ENCODE assay signal across 16 mouse cellular contexts in the genomic region with DNA sequence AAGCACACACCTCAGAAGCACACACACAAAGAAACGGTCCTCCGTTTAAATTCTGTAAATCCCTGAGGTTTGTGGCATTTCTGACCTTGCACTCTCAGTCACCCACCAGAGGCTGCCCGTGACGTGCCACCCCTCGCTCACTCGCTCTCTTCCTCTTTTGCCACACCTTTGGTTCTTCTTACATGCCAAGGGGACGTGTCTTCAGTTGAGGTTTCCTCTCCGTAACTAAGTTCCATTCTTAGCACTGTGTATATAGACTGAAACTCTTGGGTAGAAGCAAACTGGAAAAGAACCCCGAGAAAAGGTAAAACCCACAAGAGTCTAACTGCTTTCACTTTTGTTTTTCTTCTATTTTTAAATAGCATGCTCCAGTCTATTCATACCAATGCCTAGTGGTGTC. TPM values are rescaled to one million over a fixed set of nuclear protein-coding genes. Genes with fewer than 3 reads are reported as not detected.
DNase-seq lines count a peak whose midpoint lies in the region; ATAC-seq and TF ChIP-seq lines count a peak whose summit lies in the region.
"Had no signal": no experiment of that assay in that cellular context is flagged by ENCODE, and none has a peak within 500 bp of the region (broad histone marks: within the 10 kb centered on the region; RNA-seq: fewer than 3 reads in every experiment).

No protein-coding gene starts in this region.

- peaks cover 5% of the 10 kb centered on the region; the same call in 1 of the 2 replicates for H3K4me1 ChIP-seq in liver, adult 2 months (ENCODE audit: control insufficient read depth, insufficient read depth, low read length)
- H3K4me1 ChIP-seq in liver, embryonic 11.5 days (replicated peaks; ENCODE audit: control insufficient read depth, insufficient read depth, low read length), result no peaks in the 10 kb centered on the region
- H3K4me1 ChIP-seq in small intestine, adult 2 months (ENCODE audit: control insufficient read depth, insufficient read depth, insufficient read length, low read length), result peaks cover 4% of the 10 kb centered on the region; the same call in 1 of the 2 replicates
- no peaks in the 10 kb centered on the region for H3K4me1 ChIP-seq in forebrain, embryonic 13.5 days
- H3K4me1 ChIP-seq: heart, embryonic 15.5 days; hindbrain, embryonic 15.5 days; limb, embryonic 13.5 days had no signal

- H3K4me2 ChIP-seq in liver, embryonic 11.5 days, result no peak overlapping the region
- H3K4me2 ChIP-seq in forebrain, embryonic 13.5 days, result no peak overlapping the region
- H3K4me2 ChIP-seq: heart, embryonic 15.5 days; hindbrain, embryonic 15.5 days; limb, embryonic 13.5 days had no signal

- peak overlapping the region; percentile 5; the same call in 1 of the 2 replicates for H3K4me3 ChIP-seq in liver, adult 2 months (ENCODE audit: insufficient read depth, low read depth, low read length)
- no peak overlapping the region for H3K4me3 ChIP-seq in liver, embryonic 11.5 days (ENCODE audit: low read depth, low read length)
- peak overlapping the region; percentile 51 for H3K4me3 ChIP-seq in small intestine, adult 2 months (ENCODE audit: low read depth, low read length)
- H3K4me3 ChIP-seq in forebrain, embryonic 13.5 days, result no peak overlapping the region
- H3K4me3 ChIP-seq: heart, embryonic 15.5 days; hindbrain, embryonic 15.5 days; limb, embryonic 13.5 days had no signal

- no peak for ATAC-seq in liver, embryonic 11.5 days (replicated peaks; ENCODE audit: low FRiP score)
- peak; percentile 99 for ATAC-seq in hematopoietic stem cell, adult 5-6 weeks (replicated peaks in 1 of 2; ENCODE audit: insufficient read depth in 1 of 2, low FRiP score in 2 of 2, low TSS enrichment in 1 of 2, low read depth in 1 of 2, poor library complexity in 2 of 2, severe bottlenecking in 2 of 2)
- ATAC-seq in forebrain, embryonic 13.5 days, result no peak
- ATAC-seq: lung, postnatal 0 days had no signal

- no peaks in the 10 kb centered on the region for H3K36me3 ChIP-seq in liver, adult 2 months (ENCODE audit: control insufficient read depth, insufficient read depth, low read length)
- H3K36me3 ChIP-seq in liver, embryonic 11.5 days (ENCODE audit: control insufficient read depth, insufficient read depth, low read length), result no peaks in the 10 kb centered on the region
- no peaks in the 10 kb centered on the region for H3K36me3 ChIP-seq in small intestine, adult 2 months (ENCODE audit: control insufficient read depth, insufficient read depth, low read length)
- H3K36me3 ChIP-seq in forebrain, embryonic 13.5 days (ENCODE audit: poor library complexity, severe bottlenecking), result no peaks in the 10 kb centered on the region
- H3K36me3 ChIP-seq: heart, embryonic 15.5 days; hindbrain, embryonic 15.5 days; limb, embryonic 13.5 days had no signal

- TF ChIP-seq POLR2A in liver, adult 2 months (IDR thresholded peaks at IDR 0.05; ENCODE audit: extremely low read depth, insufficient read depth, low read length), result no peak
- TF ChIP-seq POLR2A in small intestine, adult 2 months (IDR thresholded peaks at IDR 0.05; ENCODE audit: low read depth, low read length), result no peak

- no peak overlapping the region for H3K27ac ChIP-seq in liver, adult 2 months (replicated peaks; ENCODE audit: insufficient read depth, low read depth, low read length)
- H3K27ac ChIP-seq in liver, embryonic 11.5 days (ENCODE audit: low read depth, low read length), result no peak overlapping the region
- no peak overlapping the region for H3K27ac ChIP-seq in small intestine, adult 2 months (ENCODE audit: insufficient read depth, low read depth, low read length)
- no peak overlapping the region for H3K27ac ChIP-seq in forebrain, embryonic 13.5 days
- H3K27ac ChIP-seq: heart, embryonic 15.5 days; hindbrain, embryonic 15.5 days; limb, embryonic 13.5 days had no signal

- H3K27me3 ChIP-seq in liver, adult 2 months (ENCODE audit: control insufficient read depth, insufficient read depth, low read length), result no peaks in the 10 kb centered on the region
- no peaks in the 10 kb centered on the region for H3K27me3 ChIP-seq in liver, embryonic 11.5 days (replicated peaks; ENCODE audit: control insufficient read depth, insufficient read depth, low read length)
- no peaks in the 10 kb centered on the region for H3K27me3 ChIP-seq in small intestine, adult 2 months (ENCODE audit: control insufficient read depth, insufficient read depth, low read length)
- H3K27me3 ChIP-seq in forebrain, embryonic 13.5 days, result no peaks in the 10 kb centered on the region
- H3K27me3 ChIP-seq: heart, embryonic 15.5 days; hindbrain, embryonic 15.5 days; limb, embryonic 13.5 days had no signal

- H3K79me2 ChIP-seq in liver, adult 2 months (ENCODE audit: control insufficient read depth, insufficient read depth, low read length), result peaks cover 16% of the 10 kb centered on the region

- 87% methylated on average over 9 of the region's 9 CpGs for WGBS in liver, adult 2 months
- WGBS in liver, embryonic 11.5 days, result 77% methylated on average over 9 of the region's 9 CpGs
- 75% methylated on average over 9 of the region's 9 CpGs for WGBS in small intestine, adult 2 months
- WGBS in forebrain, embryonic 13.5 days, result 93% methylated on average over 9 of the region's 9 CpGs

- no peaks in the 10 kb centered on the region for H3K9me3 ChIP-seq in liver, embryonic 11.5 days (ENCODE audit: control insufficient read depth, low read length)
- H3K9me3 ChIP-seq in forebrain, embryonic 13.5 days (replicated peaks), result no peaks in the 10 kb centered on the region
- H3K9me3 ChIP-seq: heart, embryonic 15.5 days; hindbrain, embryonic 15.5 days; limb, embryonic 13.5 days had no signal

- no peak for DNase-seq in liver, adult 2 months (ENCODE audit: extremely low read depth, low read depth, low spot score)
- DNase-seq in liver, embryonic 11.5 days (ENCODE audit: low spot score), result no peak
- peak; percentile 32 for DNase-seq in thymus, postnatal 4 days
- no peak for DNase-seq in kidney, adult 18-20 months
- no peak for DNase-seq in right cerebral cortex, postnatal 4 days
- DNase-seq: adrenal gland, postnatal 14 days; cerebellum, adult 11 months; gastrocnemius, postnatal 14 days; kidney, postnatal 25 days had no signal

- no peak for TF ChIP-seq CTCF in liver, adult 2 months (IDR thresholded peaks at IDR 0.05; ENCODE audit: low read depth, low read length)
- TF ChIP-seq CTCF in small intestine, adult 2 months (IDR thresholded peaks at IDR 0.05; ENCODE audit: extremely low read depth, insufficient read length, insufficient replicate concordance, low read depth, low read length), result no peak

- no peak overlapping the region for H3K9ac ChIP-seq in liver, adult 2 months (ENCODE audit: low read depth, low read length)
- H3K9ac ChIP-seq in liver, embryonic 11.5 days (ENCODE audit: low read depth, low read length), result no peak overlapping the region
- H3K9ac ChIP-seq in forebrain, embryonic 13.5 days, result no peak overlapping the region
- H3K9ac ChIP-seq: heart, embryonic 15.5 days; hindbrain, embryonic 15.5 days; limb, embryonic 13.5 days had no signal

RNA-seq across cellular contexts. Expression of a gene that starts 23.2 kb away (rescaled TPM):
- total RNA-seq in liver, adult 2 months (2014; rRNA removed), result 46.7 and 54.1 TPM in 2 replicates
- 26.3 and 28.8 TPM in 2 replicates for polyA plus RNA-seq in liver, adult 2 months (2012; rRNA removed)
- polyA plus RNA-seq in liver, embryonic 11.5 days (2014; fragmentation: Nextera tagmentation; extraction: Ambion mirVana), result 18.1 and 20.3 TPM in 2 replicates
- 37.0 and 44.5 TPM in 2 replicates for total RNA-seq in hematopoietic stem cell, adult 5-6 weeks (2017)
- 2.1 and 2.7 TPM in 2 replicates for polyA plus RNA-seq in small intestine, adult 2 months (2012; rRNA removed)
- polyA plus RNA-seq in forebrain, embryonic 13.5 days (2015; fragmentation: Nextera tagmentation; extraction: Ambion mirVana), result 25.2 and 27.1 TPM in 2 replicates

Comparison
In these comparisons a context has a peak if more than half of its experiments do, and no peak if none do; other contexts are left out.
1. H3K4me3 ChIP-seq: peak in liver, adult 2 months (single experiment) and small intestine, adult 2 months (single experiment); none in liver, embryonic 11.5 days (single experiment) and forebrain, embryonic 13.5 days (single experiment).
2. ATAC-seq: peak in hematopoietic stem cell, adult 5-6 weeks (2 of 2); none in liver, embryonic 11.5 days (single experiment) and forebrain, embryonic 13.5 days (single experiment).